Mouse (Mus musculus) CH12.LX (cell line): ENCODE data around the gene Safb.

ENCODE experiments used
- CTCF ChIP-seq, 2 experiments: IDR thresholded peaks in 1 of 2; conservative IDR thresholded peaks in 1 of 2; 2 replicates each; pipeline ENCODE4 v1.5.1; 2011 to 2012; ENCODE audit warnings: low read depth in 2 of 2, low read length in 2 of 2, improper control_type of control experiment in 1 of 2, inconsistent platforms in 1 of 2, mild to moderate bottlenecking in 1 of 2, moderate library complexity in 1 of 2
- ETS1 ChIP-seq: conservative IDR thresholded peaks from 2 replicates; pipeline ENCODE4 v1.6.1; 2012; ENCODE audit warnings: low read depth, mild to moderate bottlenecking, inconsistent platforms, low read length, improper control_type of control experiment, moderate library complexity
- MAZ ChIP-seq: IDR thresholded peaks from 2 replicates; pipeline ENCODE4 v1.6.1; 2012; ENCODE audit warnings: low read depth, mild to moderate bottlenecking, inconsistent platforms, low read length, improper control_type of control experiment, moderate library complexity
- MEF2A ChIP-seq: IDR thresholded peaks from 2 replicates; pipeline ENCODE4 v1.6.1; 2014; ENCODE audit warnings: low read depth, mild to moderate bottlenecking, inconsistent platforms, low read length, improper control_type of control experiment, borderline replicate concordance
- POLR2A ChIP-seq: IDR thresholded peaks from 2 replicates; pipeline ENCODE4 v1.6.1; 2011; ENCODE audit warnings: low read depth, mild to moderate bottlenecking, improper control_type of control experiment, low read length
- ZNF384 ChIP-seq: IDR thresholded peaks from 2 replicates; pipeline ENCODE4 v1.6.1; 2012; ENCODE audit warnings: low read depth, low read length, improper control_type of control experiment, inconsistent platforms

- TF ChIP-seq MAZ (no peak), CTCF (conservative IDR thresholded peaks at IDR 0.05 in 1 of 2, IDR thresholded peaks at IDR 0.05 in 1 of 2; ENCODE audit: low read depth in 2 of 2, low read length in 2 of 2) (peak in 1 of 2 experiments; percentile 40; a peak in 2 of 4 replicates), POLR2A (no peak), ETS1 (no peak), MEF2A (no peak), ZNF384 (no peak)
Observed at GRCm38 (mm10) chr17:56543684-56544224, 40.9 kb upstream of the Safb start.
